Mouse (Mus musculus): ENCODE data around the gene Tnrc18.

DNA sequence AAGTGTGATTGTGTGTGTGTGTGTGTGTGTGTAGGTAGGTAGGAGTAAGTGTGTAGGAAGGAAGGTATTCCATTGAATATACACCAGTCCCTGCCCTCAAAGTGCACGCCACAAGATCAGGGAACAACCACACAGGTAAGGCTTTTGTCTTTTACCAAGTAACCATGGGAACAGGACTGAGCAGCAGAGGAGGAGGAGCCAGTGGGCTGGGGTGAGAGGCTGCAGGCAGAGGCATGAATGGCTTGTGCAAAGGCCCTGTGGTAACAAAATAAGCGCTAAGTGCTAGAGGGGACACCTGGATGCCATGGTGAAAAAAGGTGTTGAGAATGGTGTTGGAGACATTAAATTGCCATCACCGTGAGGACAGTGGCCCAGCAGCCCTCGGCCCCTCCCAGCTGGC is 24.9 kb downstream of the Tnrc18 start:
- no peak for TF ChIP-seq CTCF (IDR thresholded peaks at IDR 0.05; ENCODE audit: control insufficient read depth, insufficient read depth, insufficient replicate concordance, low read depth, low read length)
- no peak for TF ChIP-seq POLR2A (IDR thresholded peaks at IDR 0.05; ENCODE audit: control insufficient read depth, low read depth, low read length)

Data from testis, adult 2 months (tissue).